ENCODE assay signal across 32 mouse cellular contexts in the genomic region with DNA sequence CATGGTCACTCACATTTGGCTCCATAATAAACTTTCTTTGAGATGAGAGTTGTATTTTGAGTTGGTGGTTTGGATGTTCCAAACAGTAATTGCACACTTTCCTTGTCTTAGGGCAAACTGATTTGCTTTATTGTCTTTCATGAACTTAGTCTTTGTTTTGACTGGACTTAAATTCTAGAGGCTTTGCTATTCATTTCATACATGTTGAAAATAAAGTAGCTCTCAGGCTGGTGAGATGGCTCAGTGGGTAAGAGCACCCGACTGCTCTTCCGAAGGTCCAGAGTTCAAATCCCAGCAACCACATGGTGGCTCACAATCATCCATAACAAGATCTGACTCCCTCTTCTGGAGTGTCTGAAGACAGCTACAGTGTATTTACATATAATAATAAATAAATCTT. TPM values are rescaled to one million over a fixed set of nuclear protein-coding genes. Genes with fewer than 3 reads are reported as not detected.
"Had no signal": no experiment of that assay in that cellular context is flagged by ENCODE, and none has a peak within 500 bp of the region (broad histone marks: within the 10 kb centered on the region; RNA-seq: fewer than 3 reads in every experiment).

No protein-coding gene starts in this region.

RNA-seq across cellular contexts. Expression of a gene that starts 27.6 kb away (rescaled TPM):
- total RNA-seq: heart, postnatal 10 days; heart, postnatal 14 days; heart, postnatal 25 days; heart, postnatal 36 days; heart, postnatal 4 days; hematopoietic stem cell, adult 5-6 weeks; hindbrain, postnatal 0 days; layer of hippocampus, adult 18-20 months; layer of hippocampus, adult 2 months; layer of hippocampus, adult 8-10 months; layer of hippocampus, postnatal 10 days; layer of hippocampus, postnatal 14 days; layer of hippocampus, postnatal 25 days; layer of hippocampus, postnatal 36 days; left cerebral cortex, adult 18-20 months; left cerebral cortex, adult 2 months; left cerebral cortex, adult 8-10 months had no signal
- polyA plus RNA-seq: heart, embryonic 16.5 days; hindbrain, embryonic 11.5 days; hindbrain, embryonic 12.5 days; hindbrain, embryonic 13.5 days; hindbrain, embryonic 14.5 days; hindbrain, embryonic 15.5 days; hindbrain, embryonic 16.5 days; hindbrain, postnatal 0 days; inflammation-experienced regulatory T-cells, adult 6 months; intestine, embryonic 15.5 days; intestine, embryonic 16.5 days; intestine, postnatal 0 days; kidney, embryonic 14.5 days; kidney, postnatal 0 days; large intestine, adult 2 months had no signal

RNA-seq across cellular contexts. Expression of a gene that starts 41.8 kb away (rescaled TPM):
- total RNA-seq: heart, postnatal 10 days; heart, postnatal 14 days; heart, postnatal 25 days; heart, postnatal 4 days; hematopoietic stem cell, adult 5-6 weeks; layer of hippocampus, adult 18-20 months; layer of hippocampus, adult 2 months; layer of hippocampus, postnatal 36 days had no signal
- polyA plus RNA-seq: kidney, adult 2 months had no signal
